Comparison of ENCODE assay signal across 12 mouse cellular contexts in genomic region chr5:138932460-138933432, GRCm38 (mm10).
DNase-seq lines count a peak whose midpoint lies in the region; ATAC-seq lines count a peak whose summit lies in the region.
"Had no signal": no experiment of that assay in that cellular context is flagged by ENCODE, and none has a peak within 500 bp of the region (broad histone marks: within the 10 kb centered on the region; RNA-seq: fewer than 3 reads in every experiment).

No protein-coding gene starts in this region.

- H3K9ac ChIP-seq in midbrain, embryonic 16.5 days (ENCODE audit: low read depth, low read length): no peak overlapping the region
- 0 out of 2 replicates have a peak overlapping the region, but pooled peaks have one; percentile 6 for H3K9ac ChIP-seq in forebrain, embryonic 15.5 days (replicated peaks)
- no peak overlapping the region for H3K9ac ChIP-seq in stomach, embryonic 15.5 days

- no peak overlapping the region for H3K4me2 ChIP-seq in midbrain, embryonic 16.5 days (ENCODE audit: low read length)
- no peak overlapping the region for H3K4me2 ChIP-seq in forebrain, embryonic 15.5 days (replicated peaks)
- H3K4me2 ChIP-seq in stomach, embryonic 15.5 days: 0 out of 2 replicates have a peak overlapping the region, but pooled peaks have one; percentile 10

- peak overlapping the region; percentile 73 for H3K27ac ChIP-seq in midbrain, embryonic 10.5 days (replicated peaks)
- H3K27ac ChIP-seq in midbrain, embryonic 16.5 days (ENCODE audit: low read length): no peak overlapping the region
- no peak overlapping the region for H3K27ac ChIP-seq in forebrain, embryonic 15.5 days (replicated peaks)
- peak overlapping the region; percentile 73 for H3K27ac ChIP-seq in stomach, embryonic 15.5 days
- H3K27ac ChIP-seq: gastrocnemius, adult 2 months had no signal

- H3K9me3 ChIP-seq in midbrain, embryonic 10.5 days (replicated peaks): no peaks in the 10 kb centered on the region
- no peaks in the 10 kb centered on the region for H3K9me3 ChIP-seq in midbrain, embryonic 16.5 days (replicated peaks; ENCODE audit: control insufficient read depth, low read length, poor library complexity, severe bottlenecking)
- H3K9me3 ChIP-seq in forebrain, embryonic 15.5 days: no peaks in the 10 kb centered on the region
- no peaks in the 10 kb centered on the region for H3K9me3 ChIP-seq in stomach, embryonic 15.5 days

- DNase-seq in midbrain, embryonic 10.5 days (ENCODE audit: low spot score): peak; percentile 29
- DNase-seq in kidney, postnatal 36 days: peak; percentile 51 to 64
- no peak for DNase-seq in frontal cortex, postnatal 36 days (ENCODE audit: low spot score in 2 of 2)
- DNase-seq in urinary bladder, postnatal 10 days (ENCODE audit: low spot score): no peak
- no peak for DNase-seq in adrenal gland, postnatal 4 days (ENCODE audit: low spot score in 2 of 2)
- DNase-seq: cerebellum, adult 9-10 months; gastrocnemius, adult 2 months; right cerebral cortex, adult 18-20 months; thymus, postnatal 14 days had no signal

- no peak for ATAC-seq in midbrain, embryonic 16.5 days
- no peak; the same call in 1 of the 2 replicates for ATAC-seq in forebrain, embryonic 15.5 days (replicated peaks)
- ATAC-seq in stomach, embryonic 15.5 days (ENCODE audit: insufficient read depth, low FRiP score, low read depth): no peak

- peak overlapping the region; percentile 36 for H3K4me3 ChIP-seq in midbrain, embryonic 10.5 days
- no peak overlapping the region for H3K4me3 ChIP-seq in midbrain, embryonic 16.5 days (ENCODE audit: low read depth, low read length)
- H3K4me3 ChIP-seq in forebrain, embryonic 15.5 days: no peak overlapping the region
- no peak overlapping the region for H3K4me3 ChIP-seq in stomach, embryonic 15.5 days (replicated peaks)
- H3K4me3 ChIP-seq: gastrocnemius, adult 2 months had no signal

- 12% methylated on average over 18 of the region's 18 CpGs for WGBS in midbrain, embryonic 10.5 days
- 13% methylated on average over 18 of the region's 18 CpGs for WGBS in midbrain, embryonic 16.5 days
- WGBS in forebrain, embryonic 15.5 days: 8% methylated on average over 18 of the region's 18 CpGs
- WGBS in stomach, embryonic 15.5 days: 22% methylated on average over 18 of the region's 18 CpGs

- H3K4me1 ChIP-seq in midbrain, embryonic 10.5 days: peaks cover 25% of the 10 kb centered on the region
- H3K4me1 ChIP-seq in midbrain, embryonic 16.5 days (ENCODE audit: control insufficient read depth, insufficient read depth, low read length): peaks cover 12% of the 10 kb centered on the region
- H3K4me1 ChIP-seq in forebrain, embryonic 15.5 days: peaks cover 22% of the 10 kb centered on the region
- H3K4me1 ChIP-seq in stomach, embryonic 15.5 days: peaks cover 28% of the 10 kb centered on the region

- no peaks in the 10 kb centered on the region for H3K36me3 ChIP-seq in midbrain, embryonic 10.5 days
- no peaks in the 10 kb centered on the region for H3K36me3 ChIP-seq in midbrain, embryonic 16.5 days (ENCODE audit: control insufficient read depth, insufficient read depth, low read length)
- H3K36me3 ChIP-seq in forebrain, embryonic 15.5 days: no peaks in the 10 kb centered on the region
- H3K36me3 ChIP-seq in stomach, embryonic 15.5 days: no peaks in the 10 kb centered on the region

- H3K27me3 ChIP-seq in midbrain, embryonic 10.5 days (ENCODE audit: low read depth, poor library complexity, severe bottlenecking): peaks cover 43% of the 10 kb centered on the region
- peaks cover 3% of the 10 kb centered on the region for H3K27me3 ChIP-seq in midbrain, embryonic 16.5 days (ENCODE audit: control insufficient read depth, insufficient read depth, low read depth, low read length)
- no peaks in the 10 kb centered on the region for H3K27me3 ChIP-seq in forebrain, embryonic 15.5 days
- no peaks in the 10 kb centered on the region for H3K27me3 ChIP-seq in stomach, embryonic 15.5 days (replicated peaks)

Comparison
In these comparisons a context has a peak if more than half of its experiments do, and no peak if none do; other contexts are left out.
1. H3K27ac ChIP-seq: peak in midbrain, embryonic 10.5 days (single experiment) and stomach, embryonic 15.5 days (single experiment); none in midbrain, embryonic 16.5 days (single experiment) and forebrain, embryonic 15.5 days (single experiment).
2. DNase-seq: peak in midbrain, embryonic 10.5 days (single experiment) and kidney, postnatal 36 days (2 of 2); none in frontal cortex, postnatal 36 days (0 of 2), urinary bladder, postnatal 10 days (single experiment) and adrenal gland, postnatal 4 days (0 of 2).